Mouse (Mus musculus) ES-E14 (cell line): ENCODE data around the gene Mpdu1. TPM values are rescaled to one million over a fixed set of nuclear protein-coding genes. Genes with fewer than 3 reads are reported as not detected.

Experiments used
- DNase-seq: peaks from one replicate; pipeline ENCODE4 v3.0.0-alpha.2; 2013; ENCODE audit warnings: low read depth, low spot score
- H3K27ac ChIP-seq: 2 replicates; pipeline ENCODE4 v1.5.1; 2012; ENCODE audit warnings: low read depth, mild to moderate bottlenecking, low read length, moderate library complexity, mixed read lengths; ENCODE audit not compliant: poor library complexity, insufficient read depth, severe bottlenecking
- H3K36me3 ChIP-seq: 2 replicates; pipeline ENCODE4 v1.6.1; 2012; ENCODE audit warnings: mild to moderate bottlenecking, low read length, moderate library complexity, mixed read lengths; ENCODE audit not compliant: control insufficient read depth, poor library complexity, insufficient read depth, severe bottlenecking
- H3K4me1 ChIP-seq, 2 experiments: fragments of 150-350 bp in 1 of 2; sonication (generic) in 1 of 2; 2 replicates each; pipeline ENCODE4 v1.6.1; 2012; ENCODE audit warnings: low read length in 2 of 2, mild to moderate bottlenecking in 1 of 2, mixed read lengths in 1 of 2; ENCODE audit not compliant: control insufficient read depth in 2 of 2, insufficient read depth in 2 of 2, poor library complexity in 1 of 2
- H3K4me3 ChIP-seq, 2 experiments: fragments of 150-350 bp in 1 of 2; sonication (generic) in 1 of 2; 2 replicates each; pipeline ENCODE4 v1.5.1; 2012; ENCODE audit warnings: low read length in 2 of 2, low read depth in 1 of 2, mild to moderate bottlenecking in 1 of 2, mixed read lengths in 1 of 2; ENCODE audit not compliant: insufficient read depth in 1 of 2, poor library complexity in 1 of 2, severe bottlenecking in 1 of 2
- H3K9ac ChIP-seq: 2 replicates; pipeline ENCODE4 v1.6.1; 2012; ENCODE audit warnings: low read depth, mild to moderate bottlenecking, low read length, mixed read lengths; ENCODE audit not compliant: poor library complexity, insufficient read depth, severe bottlenecking
- H3K9me3 ChIP-seq: fragments of 150-350 bp; sonication (generic); 2 replicates; pipeline ENCODE4 v1.6.1; 2012; ENCODE audit warnings: low read depth, mild to moderate bottlenecking, low read length; ENCODE audit not compliant: control insufficient read depth, insufficient read depth
- CHD2 ChIP-seq: IDR thresholded peaks from 2 replicates; pipeline ENCODE4 v1.6.1; 2014; ENCODE audit warnings: mild to moderate bottlenecking, low read depth, low read length, inconsistent platforms
- HCFC1 ChIP-seq: IDR thresholded peaks from 2 replicates; pipeline ENCODE4 v1.6.1; 2012; ENCODE audit warnings: low read length, inconsistent platforms, borderline replicate concordance; ENCODE audit not compliant: insufficient read depth
- MAFK ChIP-seq: IDR thresholded peaks from 2 replicates; pipeline ENCODE4 v1.6.1; 2014; ENCODE audit warnings: mild to moderate bottlenecking, low read depth, low read length, inconsistent platforms; ENCODE audit not compliant: insufficient read depth
- ZC3H11A ChIP-seq: IDR thresholded peaks from 2 replicates; pipeline ENCODE4 v1.6.1; 2012; ENCODE audit warnings: low read depth, mild to moderate bottlenecking, inconsistent platforms, low read length, borderline replicate concordance
- ZNF384 ChIP-seq: IDR thresholded peaks from 2 replicates; pipeline ENCODE4 v1.6.1; 2012; ENCODE audit warnings: low read depth, low read length, inconsistent platforms
- in situ Hi-C, 2 experiments: fragments of 600-800 bp; cut with MboI; formaldehyde crosslinking; loops; one replicate each; pipeline ENCODE4 v1.15.1; 2025; ENCODE audit warnings: low sequenced_read_pairs in 2 of 2, inconsistent platforms in 1 of 2; ENCODE audit not compliant: unreplicated experiment in 2 of 2
- total RNA-seq: library from RNA; depleted of rRNA; stranded (reverse); fragments of 300-350 nt; gene quantifications from 2 replicates; pipeline ENCODE4 v1.2.3, GENCODE M21; 2012

Mpdu1 gene
- total RNA-seq, 1 experiment, result 258 TPM

- Histone ChIP-seq H3K9ac (peak overlapping the region; percentile 99), H3K36me3 (peaks cover 63% of the 10 kb centered on the region), H3K4me3 (peak overlapping the region; percentile 80 to 96), H3K27ac (peak overlapping the region; percentile 97), H3K9me3 (no peaks in the 10 kb centered on the region), H3K4me1 (peaks cover 2% of the 10 kb centered on the region in 2 experiments; a peak in 2 of 4 replicates)
- in situ Hi-C loops, result no loop called here
- peak; percentile 90 for DNase-seq
- TF ChIP-seq HCFC1 (peak; percentile 49; the same call in 1 of the 2 replicates), ZC3H11A (no peak)
These were observed 8.6 kb upstream of the Mpdu1 start for GRCm38 (mm10) chr11:69670786-69671725.

- H3K36me3 ChIP-seq, result peaks cover 52% of the 10 kb centered on the region
- no peak for DNase-seq
- H3K27ac ChIP-seq, result 0 out of 2 replicates have a peak overlapping the region, but pooled peaks have one; percentile 26
- no peak overlapping the region for H3K4me3 ChIP-seq
- peaks cover 0 to 11% of the 10 kb centered on the region in 2 experiments; a peak in 1 of 4 replicates for H3K4me1 ChIP-seq
- in situ Hi-C loops, result no loop called here
- H3K9me3 ChIP-seq, result no peaks in the 10 kb centered on the region
- no peak for TF ChIP-seq ZC3H11A
- no peak for TF ChIP-seq MAFK
- no peak for TF ChIP-seq HCFC1
- no peak for TF ChIP-seq ZNF384
- TF ChIP-seq CHD2, result no peak
- no peak overlapping the region for H3K9ac ChIP-seq
These were observed 4.2 kb upstream of the Mpdu1 start for GRCm38 (mm10) chr11:69666665-69667005.

GRCm38 (mm10) chr11:69665961-69666664 is 3.7 kb upstream of the Mpdu1 start, which contains the start of gene Cd68:
TSS of gene Cd68 (minus strand) at chr11:69666153.
- Histone ChIP-seq H3K4me3 (peak within 1 kb of the TSS in 1 of 2 experiments; percentile 37; a peak in 2 of 4 replicates), H3K27ac (peak within 1 kb of the TSS; percentile 86), H3K4me1 (peaks cover 0 to 11% of the 10 kb centered on the region in 2 experiments; a peak in 1 of 4 replicates), H3K9me3 (no peaks in the 10 kb centered on the region), H3K36me3 (peaks cover 48% of the 10 kb centered on the region), H3K9ac (peak within 1 kb of the TSS; percentile 64)
- DNase-seq, result peak; percentile 93
- TF ChIP-seq ZC3H11A (no peak), HCFC1 (0 out of 2 replicates have a peak, but pooled peaks have one; percentile 38), MAFK (peak; percentile 70; the same call in 1 of the 2 replicates), CHD2 (peak; percentile 83), ZNF384 (no peak; the same call in 1 of the 2 replicates)
- in situ Hi-C loops, result no loop called here

- in situ Hi-C loops, result no loop called here
- no peak for DNase-seq
- Histone ChIP-seq H3K4me3 (peak overlapping the region in 1 of 2 experiments; percentile 37; a peak in 2 of 4 replicates), H3K36me3 (peaks cover 42% of the 10 kb centered on the region), H3K9me3 (no peaks in the 10 kb centered on the region), H3K9ac (peak overlapping the region; percentile 64), H3K27ac (peak overlapping the region; percentile 86), H3K4me1 (peaks cover 0 to 11% of the 10 kb centered on the region in 2 experiments; a peak in 1 of 4 replicates)
- TF ChIP-seq HCFC1, result 0 out of 2 replicates have a peak, but pooled peaks have one; percentile 22
- no peak for TF ChIP-seq CHD2
- no peak for TF ChIP-seq ZC3H11A
These were observed 3.1 kb upstream of the Mpdu1 start for GRCm38 (mm10) chr11:69665457-69665960.
